9 mouse cellular contexts compared by ENCODE assay signal in genomic region chr9:102836279-102836678, GRCm38 (mm10). TPM values are rescaled to one million over a fixed set of nuclear protein-coding genes. Genes with fewer than 3 reads are reported as not detected.
DNase-seq lines count a peak whose midpoint lies in the region; ATAC-seq lines count a peak whose summit lies in the region.
"Had no signal": no experiment of that assay in that cellular context is flagged by ENCODE, and none has a peak within 500 bp of the region (broad histone marks: within the 10 kb centered on the region; RNA-seq: fewer than 3 reads in every experiment).

No protein-coding gene starts in this region.

- no peaks in the 10 kb centered on the region for H3K9me3 ChIP-seq in kidney, embryonic 14.5 days (ENCODE audit: control insufficient read depth, low read length)
- no peaks in the 10 kb centered on the region for H3K9me3 ChIP-seq in embryonic facial prominence, embryonic 12.5 days
- no peaks in the 10 kb centered on the region for H3K9me3 ChIP-seq in hindbrain, embryonic 16.5 days (ENCODE audit: control insufficient read depth, low read length)
- H3K9me3 ChIP-seq in midbrain, embryonic 14.5 days (ENCODE audit: control insufficient read depth, low read length): no peaks in the 10 kb centered on the region

- no peak overlapping the region for H3K27ac ChIP-seq in kidney, embryonic 14.5 days (ENCODE audit: low read depth, low read length)
- no peak overlapping the region for H3K27ac ChIP-seq in embryonic facial prominence, embryonic 12.5 days
- no peak overlapping the region for H3K27ac ChIP-seq in hindbrain, embryonic 16.5 days (ENCODE audit: low read depth, low read length)
- no peak overlapping the region for H3K27ac ChIP-seq in midbrain, embryonic 14.5 days (replicated peaks; ENCODE audit: low read depth, low read length)

- H3K4me1 ChIP-seq in kidney, embryonic 14.5 days (ENCODE audit: control insufficient read depth, insufficient read depth, low read length): peaks cover 41% of the 10 kb centered on the region
- peaks cover 39% of the 10 kb centered on the region for H3K4me1 ChIP-seq in embryonic facial prominence, embryonic 12.5 days
- peaks cover 30% of the 10 kb centered on the region for H3K4me1 ChIP-seq in hindbrain, embryonic 16.5 days (ENCODE audit: control insufficient read depth, insufficient read depth, low read depth, low read length)
- peaks cover 34% of the 10 kb centered on the region for H3K4me1 ChIP-seq in midbrain, embryonic 14.5 days (ENCODE audit: control insufficient read depth, insufficient read depth, low read length)

- ATAC-seq in kidney, embryonic 14.5 days (ENCODE audit: low FRiP score, low TSS enrichment): no peak
- ATAC-seq in embryonic facial prominence, embryonic 12.5 days (ENCODE audit: insufficient number of reproducible peaks, insufficient read depth, low FRiP score, low TSS enrichment): no peak
- no peak for ATAC-seq in hindbrain, embryonic 16.5 days
- ATAC-seq in midbrain, embryonic 14.5 days (ENCODE audit: low FRiP score, low TSS enrichment): no peak

- intact Hi-C loops in left cerebral cortex, postnatal 10 days (cut with DNase I): no loop called here
- intact Hi-C loops in left cerebral cortex, postnatal 4 days (cut with DNase I): no loop called here

- WGBS in kidney, embryonic 14.5 days: 33% methylated on average over 9 of the region's 9 CpGs
- 47% methylated on average over 9 of the region's 9 CpGs for WGBS in embryonic facial prominence, embryonic 12.5 days
- WGBS in hindbrain, embryonic 16.5 days: 61% methylated on average over 9 of the region's 9 CpGs
- 69% methylated on average over 9 of the region's 9 CpGs for WGBS in midbrain, embryonic 14.5 days

- peak overlapping the region; percentile 98; the same call in 1 of the 2 replicates for H3K9ac ChIP-seq in kidney, embryonic 14.5 days (ENCODE audit: low read depth, low read length)
- peak overlapping the region; percentile 98 for H3K9ac ChIP-seq in embryonic facial prominence, embryonic 12.5 days
- peak overlapping the region; percentile 95; the same call in 1 of the 2 replicates for H3K9ac ChIP-seq in hindbrain, embryonic 16.5 days (ENCODE audit: low read depth, low read length)
- H3K9ac ChIP-seq in midbrain, embryonic 14.5 days (replicated peaks; ENCODE audit: low read length): peak overlapping the region; percentile 93

- H3K4me3 ChIP-seq in kidney, embryonic 14.5 days (ENCODE audit: low read length): peak overlapping the region; percentile 93
- peak overlapping the region; percentile 93 for H3K4me3 ChIP-seq in embryonic facial prominence, embryonic 12.5 days
- H3K4me3 ChIP-seq in hindbrain, embryonic 16.5 days (ENCODE audit: low read length): peak overlapping the region; percentile 87
- H3K4me3 ChIP-seq in midbrain, embryonic 14.5 days (replicated peaks; ENCODE audit: low read depth, low read length): peak overlapping the region; percentile 93

- H3K27me3 ChIP-seq in kidney, embryonic 14.5 days (ENCODE audit: control insufficient read depth, insufficient read depth, low read length): no peaks in the 10 kb centered on the region
- no peaks in the 10 kb centered on the region for H3K27me3 ChIP-seq in embryonic facial prominence, embryonic 12.5 days
- H3K27me3 ChIP-seq in hindbrain, embryonic 16.5 days (replicated peaks; ENCODE audit: control insufficient read depth, insufficient read depth, low read length): no peaks in the 10 kb centered on the region
- H3K27me3 ChIP-seq in midbrain, embryonic 14.5 days (ENCODE audit: control insufficient read depth, insufficient read depth, low read length): no peaks in the 10 kb centered on the region

- no peak for DNase-seq in kidney, adult 18-20 months
- no peak for DNase-seq in midbrain, embryonic 14.5 days
- DNase-seq in left cerebral cortex, postnatal 10 days (ENCODE audit: extremely low spot score in 1 of 2, low spot score in 2 of 2): no peak
- DNase-seq in thymus, postnatal 36 days: no peak
- no peak for DNase-seq in left cerebral cortex, postnatal 4 days
- DNase-seq: kidney, postnatal 36 days had no signal

- peak overlapping the region; percentile 56 for H3K4me2 ChIP-seq in kidney, embryonic 14.5 days (replicated peaks; ENCODE audit: low read depth, low read length)
- peak overlapping the region; percentile 74 for H3K4me2 ChIP-seq in embryonic facial prominence, embryonic 12.5 days (replicated peaks)
- H3K4me2 ChIP-seq in hindbrain, embryonic 16.5 days (ENCODE audit: low read length): peak overlapping the region; percentile 85
- H3K4me2 ChIP-seq in midbrain, embryonic 14.5 days (ENCODE audit: low read length): peak overlapping the region; percentile 77

- H3K36me3 ChIP-seq in kidney, embryonic 14.5 days (ENCODE audit: control insufficient read depth, insufficient read depth, low read length): no peaks in the 10 kb centered on the region
- H3K36me3 ChIP-seq in embryonic facial prominence, embryonic 12.5 days: no peaks in the 10 kb centered on the region
- H3K36me3 ChIP-seq in hindbrain, embryonic 16.5 days (ENCODE audit: control insufficient read depth, insufficient read depth, low read length): no peaks in the 10 kb centered on the region
- no peaks in the 10 kb centered on the region for H3K36me3 ChIP-seq in midbrain, embryonic 14.5 days (ENCODE audit: control insufficient read depth, insufficient read depth, low read length)

RNA-seq across cellular contexts. Expression of gene Ryk, which starts 1.6 kb away (rescaled TPM):
- 29.9 and 32.7 TPM in 2 replicates for polyA plus RNA-seq in kidney, embryonic 14.5 days (2014; fragmentation: Nextera tagmentation; extraction: Ambion mirVana)
- 22.8 and 24.8 TPM in 2 replicates for polyA plus RNA-seq in embryonic facial prominence, embryonic 12.5 days (2016; fragmentation: Nextera tagmentation; extraction: Ambion mirVana)
- 8.9 and 9.9 TPM in 2 replicates for polyA plus RNA-seq in hindbrain, embryonic 16.5 days (2015; fragmentation: Nextera tagmentation; extraction: Ambion mirVana)
- 15.5 and 18.5 TPM in 2 replicates for polyA plus RNA-seq in midbrain, embryonic 14.5 days (2014; fragmentation: Nextera tagmentation; extraction: Ambion mirVana)
- total RNA-seq in left cerebral cortex, postnatal 10 days (2021): 10 to 100 TPM; 29.2 to 30.1 TPM
- 10 to 100 TPM; 50.7 to 54.5 TPM for total RNA-seq in left cerebral cortex, postnatal 4 days (2021)
